Mouse (Mus musculus) midbrain, embryonic 13.5 days (tissue): ENCODE measurements at regions not wholly inside any gene's neighbourhood (a gene's known extent, or its start where the extent isn't known, plus 50 kb on each side); places are given as distances from the start of the nearest gene placed in this dataset. TPM values are rescaled to one million over a fixed set of nuclear protein-coding genes. Genes with fewer than 3 reads are reported as not detected.

Experiments used
- ATAC-seq: fragments of 200-750 bp; cut with Nextera tagmentation; 2 replicates; pipeline ENCODE4 v1.8.0; 2017; ENCODE audit warnings: mild to moderate bottlenecking, moderate TSS enrichment, moderate library complexity
- H3K27ac ChIP-seq: fragments of 300-500 bp; sonication (generic); 2 replicates; pipeline ENCODE4 v1.5.1; 2015; ENCODE audit warnings: inconsistent platforms, mild to moderate bottlenecking, moderate library complexity
- H3K27me3 ChIP-seq: fragments of 300-500 bp; sonication (generic); 2 replicates; pipeline ENCODE4 v1.6.1; 2015; ENCODE audit warnings: mild to moderate bottlenecking, inconsistent platforms
- H3K36me3 ChIP-seq: fragments of 300-500 bp; sonication (generic); 2 replicates; pipeline ENCODE4 v1.6.1; 2015; ENCODE audit warnings: mild to moderate bottlenecking, inconsistent platforms
- H3K4me1 ChIP-seq: fragments of 300-500 bp; sonication (generic); replicated peaks from 2 replicates; pipeline ENCODE4 v1.6.1; 2015; ENCODE audit warnings: inconsistent platforms
- H3K4me2 ChIP-seq: fragments of 300-500 bp; sonication (generic); replicated peaks from 2 replicates; pipeline ENCODE4 v1.6.1; 2015; ENCODE audit warnings: moderate library complexity, mild to moderate bottlenecking, inconsistent platforms
- H3K4me3 ChIP-seq: fragments of 300-500 bp; sonication (generic); replicated peaks from 2 replicates; pipeline ENCODE4 v1.5.1; 2015; ENCODE audit warnings: mild to moderate bottlenecking, inconsistent platforms
- H3K9ac ChIP-seq: fragments of 300-500 bp; sonication (generic); replicated peaks from 2 replicates; pipeline ENCODE4 v1.6.1; 2015; ENCODE audit warnings: mild to moderate bottlenecking, inconsistent platforms
- H3K9me3 ChIP-seq: fragments of 300-500 bp; sonication (generic); 2 replicates; pipeline ENCODE4 v1.6.1; 2016; ENCODE audit warnings: mild to moderate bottlenecking, inconsistent platforms
- WGBS: fragments of 180-500 bp; shearing (Covaris S2); methylation state at CpG from one replicate; pipeline ENCODE4 v1.1.7; 2015; 5-methylcytosine and 5-hydroxymethylcytosine counted together
- microRNA-seq: library from miRNA; unstranded; fragments of <30 nt; microRNA quantifications from one replicate; pipeline ENCODE4, GENCODE M21; 2016

DNA sequence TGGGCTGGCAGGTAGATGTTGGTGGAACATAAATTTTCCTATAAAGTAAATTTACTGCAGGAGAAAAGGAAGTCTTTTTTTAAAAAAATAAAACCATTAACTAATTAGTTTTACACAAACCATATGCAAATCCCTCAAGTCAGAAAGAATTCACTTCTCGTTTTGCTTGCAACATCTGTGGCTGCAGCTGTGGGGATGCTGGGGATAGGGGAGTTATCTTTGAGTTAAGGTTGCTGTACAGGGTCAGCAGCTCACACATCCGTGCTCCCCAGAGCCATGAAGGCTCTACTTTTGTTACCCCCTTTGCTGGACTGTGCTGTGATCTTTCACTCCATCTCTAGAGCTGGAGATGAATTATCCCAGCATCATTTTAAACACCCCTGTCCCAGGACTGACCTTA, 54.4 kb upstream of the Tnp1 start:
- no peak overlapping the region for H3K4me2 ChIP-seq
- H3K9me3 ChIP-seq = no peaks in the 10 kb centered on the region
- H3K4me3 ChIP-seq = no peak overlapping the region
- H3K36me3 ChIP-seq = no peaks in the 10 kb centered on the region
- H3K27me3 ChIP-seq = no peaks in the 10 kb centered on the region
- ATAC-seq = no peak
- 64% methylated on average over 2 of the region's 2 CpGs for WGBS
- no peak overlapping the region for H3K27ac ChIP-seq
- no peak overlapping the region for H3K9ac ChIP-seq
- no peaks in the 10 kb centered on the region for H3K4me1 ChIP-seq

Small RNA genes in the stretch of these regions (microRNA-seq; reads per million reads assigned to microRNA genes)
- not detected for gene Mir6351
